Mouse (Mus musculus): ENCODE results near the gene Slc39a1. TPM values are rescaled to one million over a fixed set of nuclear protein-coding genes. Genes with fewer than 3 reads are reported as not detected.

Slc39a1 gene
- polyA plus RNA-seq (2012; rRNA removed): 27.3 and 38.8 TPM in 2 replicates

DNA sequence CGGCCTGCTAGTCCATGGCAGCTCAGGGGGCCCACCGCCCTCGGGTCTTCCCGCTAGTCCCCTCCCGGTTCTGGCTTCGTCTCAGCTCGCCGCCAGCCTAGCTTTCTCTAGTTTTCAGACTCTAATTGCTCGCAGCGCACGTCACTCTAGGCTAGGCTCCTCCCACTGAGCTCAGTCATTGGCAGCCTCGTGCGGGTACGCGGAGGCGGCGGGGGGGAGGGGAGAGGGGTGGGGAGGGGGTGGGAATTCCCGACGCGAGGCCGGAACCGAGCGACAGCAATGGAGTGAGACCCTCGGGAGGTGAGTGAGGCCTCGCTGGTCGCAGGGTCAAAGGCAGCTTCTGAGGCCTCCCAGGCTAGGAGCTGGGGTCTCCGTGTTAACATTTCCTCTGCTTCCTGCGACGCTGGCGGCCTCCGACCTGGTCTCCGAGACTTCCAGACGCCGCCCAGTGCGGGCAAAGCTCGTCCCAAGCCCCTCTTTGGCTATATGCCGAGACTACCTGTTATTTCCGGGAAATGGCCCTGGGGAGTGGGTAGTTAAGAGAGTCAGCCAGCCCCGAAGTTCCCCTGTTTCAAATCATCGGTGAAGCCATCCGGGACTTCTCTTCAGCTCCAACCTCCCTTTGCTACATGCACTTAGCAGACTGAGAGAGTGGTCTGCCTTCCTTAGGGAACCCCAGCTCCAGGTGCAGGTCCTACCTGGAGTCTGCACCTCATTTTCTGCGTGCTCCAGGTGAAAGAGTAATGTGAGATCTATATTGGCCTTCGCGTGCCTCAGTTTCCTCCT, at the start of gene Slc39a1:
Slc39a1 (plus strand) TSS at position 213 of the 786 bp plus-strand sequence.

DNA sequence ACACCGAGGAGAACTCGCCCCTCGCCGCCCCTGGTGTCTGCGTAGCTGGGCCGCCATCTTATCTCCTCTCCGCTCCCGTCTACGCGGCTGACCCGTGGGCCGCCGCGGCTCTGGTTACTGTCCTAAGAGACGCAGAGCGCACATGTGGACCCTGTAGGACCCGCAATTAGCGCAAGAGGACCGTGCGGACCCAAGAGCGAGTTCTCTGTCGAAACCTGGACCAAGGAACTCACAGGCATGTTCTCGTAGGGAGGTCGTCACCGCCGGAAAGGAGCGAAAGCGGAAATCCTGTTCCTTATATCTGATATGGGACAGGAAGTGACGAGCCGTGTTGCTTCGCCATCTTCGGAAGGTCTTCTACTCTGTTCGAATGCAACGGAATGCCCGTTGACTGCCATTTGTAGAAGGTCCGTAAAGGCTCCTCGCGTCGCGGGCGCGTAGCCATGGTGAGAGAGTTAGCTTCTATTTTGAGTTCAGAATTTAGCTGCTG, 34.5 kb upstream of the Slc39a1 start, which contains the start of the genes Rps27 and Rab13:
Rps27 (minus strand) TSS at position 275 of the 490 bp plus-strand sequence.
Rab13 (plus strand) TSS at position 319 of the 490 bp plus-strand sequence.

DNA sequence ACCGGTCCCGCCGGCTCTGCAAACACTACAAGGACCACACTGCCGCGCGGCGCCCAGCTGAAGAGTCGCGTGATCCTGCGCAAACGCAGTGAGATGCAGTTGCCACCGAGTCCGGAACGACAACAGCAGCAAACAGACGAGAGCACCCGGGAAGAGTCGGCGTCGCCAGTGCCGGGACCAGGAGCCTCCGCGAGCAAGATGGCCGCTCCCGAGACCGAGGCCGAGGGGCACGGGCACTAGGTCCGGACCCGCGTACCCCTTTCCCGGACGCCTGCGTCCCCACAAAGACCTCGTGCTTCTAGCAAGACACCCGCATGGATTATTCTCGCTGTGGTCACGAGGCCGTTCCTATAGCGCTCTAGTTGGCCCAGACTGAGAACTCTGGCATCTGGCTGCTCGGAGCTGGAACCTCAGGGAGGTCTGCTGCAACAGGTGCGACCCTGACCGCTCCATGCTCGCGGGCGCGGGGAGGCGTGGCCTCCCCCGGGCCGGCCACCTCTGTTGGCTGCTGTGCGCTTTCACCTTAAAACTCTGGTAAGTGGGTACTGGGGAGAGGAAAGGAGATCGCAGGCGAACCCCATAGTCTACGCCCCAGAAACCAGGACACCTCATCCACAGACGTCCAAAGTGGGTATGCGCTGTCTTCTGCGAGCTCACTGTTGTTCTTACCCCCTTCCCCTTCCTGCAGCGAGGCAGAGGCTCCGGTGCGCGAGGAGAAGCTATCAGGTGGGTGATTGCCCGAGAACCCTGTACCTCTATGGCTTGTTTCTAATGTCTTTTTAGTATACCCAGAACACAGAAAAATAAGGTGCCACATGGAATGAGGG, 16.3 kb upstream of the Slc39a1 start, which contains the start of gene Jtb:
Jtb (plus strand) TSS at position 91 of the 827 bp plus-strand sequence.

DNA sequence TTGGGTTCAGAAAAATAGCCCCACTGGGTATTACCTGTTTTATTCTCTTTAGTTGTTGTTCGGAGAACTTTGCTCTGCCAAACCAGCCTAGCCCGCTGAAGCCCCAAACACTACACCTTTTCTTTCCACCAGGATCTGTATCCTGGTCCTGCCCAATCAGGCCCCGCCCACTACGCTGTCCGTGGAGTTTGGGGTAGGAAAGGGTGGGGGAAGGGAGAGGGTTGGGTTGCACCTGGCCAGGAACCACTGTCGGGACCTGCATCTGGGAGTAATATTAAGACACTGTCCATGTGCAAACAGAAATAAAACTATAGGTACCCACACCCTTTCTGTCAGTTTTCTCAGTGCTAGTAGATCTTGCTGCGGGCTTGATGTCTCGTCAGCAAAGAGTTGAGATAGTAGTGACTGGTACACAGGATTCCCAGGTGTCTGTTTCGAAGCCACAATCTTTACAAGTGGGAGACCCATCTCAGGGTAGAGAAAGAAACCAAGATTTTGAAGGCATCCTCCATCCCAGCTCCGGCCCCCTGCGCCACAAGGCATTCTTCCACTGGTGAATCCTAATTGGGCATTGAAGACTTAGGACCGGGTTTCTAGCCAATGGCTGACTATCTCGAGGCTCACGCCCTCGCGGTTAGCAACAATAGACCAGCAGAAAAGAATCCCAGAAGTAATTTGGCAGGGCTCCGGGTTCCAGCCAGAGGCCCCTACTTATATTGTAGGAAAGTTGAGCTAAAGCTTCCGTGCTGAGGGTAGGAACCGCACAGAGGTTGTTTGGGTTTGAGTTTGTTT, 4.8 kb upstream of the Slc39a1 start, which contains the start of gene Creb3l4:
Creb3l4 (minus strand) TSS at position 529 of the 792 bp plus-strand sequence.

DNA sequence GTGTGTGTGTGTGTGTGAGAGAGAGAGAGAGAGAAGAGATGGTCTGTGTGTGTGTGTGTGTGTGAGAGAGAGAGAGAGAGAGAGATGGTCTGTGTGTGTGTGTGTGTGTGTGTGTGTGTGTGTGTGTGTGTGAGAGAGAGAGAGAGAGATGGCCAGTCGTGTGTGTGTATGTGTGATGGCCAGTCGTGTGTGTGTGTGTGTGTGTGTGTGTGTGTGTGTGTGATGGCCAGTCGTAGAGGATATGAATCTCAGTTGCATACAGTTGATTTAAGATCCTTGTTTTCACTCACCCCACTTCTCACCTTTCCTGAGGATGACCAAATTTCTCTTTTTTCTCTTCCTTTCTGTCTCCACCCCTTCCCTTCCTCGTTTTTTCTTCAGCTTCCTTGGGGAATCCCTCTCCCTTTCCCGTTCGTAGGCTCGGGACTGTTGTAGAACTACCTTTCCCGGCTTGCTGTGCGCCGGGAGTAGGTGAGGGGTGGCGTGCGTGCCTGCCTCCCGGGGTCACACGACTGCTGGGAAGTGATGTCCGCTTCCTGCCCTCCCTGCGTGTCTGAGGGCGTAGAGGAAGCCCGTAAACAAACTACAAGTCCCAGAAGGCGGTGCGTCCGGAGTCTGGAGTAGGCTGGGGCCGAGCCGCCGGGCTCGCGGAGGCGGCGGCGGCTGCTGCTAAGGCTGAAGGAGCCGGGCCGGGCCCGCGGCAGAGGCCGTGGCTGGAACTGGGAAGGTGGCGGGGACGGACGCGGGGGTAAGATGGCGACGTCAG, 5.9 kb downstream of the Slc39a1 start, which contains the start of gene Crtc2:
Crtc2 (plus strand) TSS at position 511 of the 766 bp plus-strand sequence.

DNA sequence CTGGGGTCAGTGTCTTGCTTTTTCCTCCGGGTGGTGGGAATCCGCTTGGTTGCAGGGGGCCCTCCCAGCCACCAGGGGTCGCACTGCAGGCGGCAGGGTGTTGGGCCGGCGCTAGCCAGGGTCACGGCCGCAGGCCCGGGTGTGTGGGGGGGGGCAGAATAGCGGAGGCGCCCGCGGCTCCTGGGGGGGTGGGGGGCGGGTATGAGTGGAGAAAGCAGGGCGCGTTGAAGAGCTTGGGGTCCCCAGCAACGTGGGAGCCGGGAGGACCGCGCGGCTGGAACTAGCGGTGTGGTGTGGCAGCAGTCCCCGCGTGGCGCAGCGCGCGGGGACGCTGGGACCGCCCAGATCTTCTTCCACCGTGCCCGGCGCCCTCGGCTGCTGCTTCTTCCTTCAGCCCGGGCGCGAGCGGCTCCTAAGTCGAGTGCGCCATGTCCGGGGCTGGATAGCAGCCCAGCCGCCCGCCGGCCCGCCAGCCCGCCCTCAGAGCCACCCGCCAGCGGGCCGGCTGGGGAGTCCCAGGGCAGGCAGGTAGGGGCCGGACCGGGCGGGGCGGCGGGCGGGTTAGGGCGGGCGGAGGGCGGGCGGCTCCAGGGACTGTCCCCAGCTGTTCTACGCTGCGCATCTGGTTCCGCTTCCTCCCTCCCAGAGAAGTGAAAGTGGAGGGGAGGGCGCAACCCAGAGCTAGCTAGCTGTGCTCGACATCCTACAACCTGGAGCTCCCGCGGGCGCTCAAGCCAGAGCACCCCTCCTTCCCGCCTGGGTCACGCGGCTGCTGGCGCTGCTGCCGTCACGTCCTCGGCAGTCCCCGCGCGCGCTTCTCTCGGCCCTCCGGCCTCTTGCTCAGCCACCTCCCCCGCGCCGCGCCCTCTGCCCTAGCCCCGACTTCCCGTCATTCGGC, 17.3 kb downstream of the Slc39a1 start, which contains the start of gene Dennd4b:
Dennd4b (plus strand) TSS at position 152 of the 898 bp plus-strand sequence.

DNA sequence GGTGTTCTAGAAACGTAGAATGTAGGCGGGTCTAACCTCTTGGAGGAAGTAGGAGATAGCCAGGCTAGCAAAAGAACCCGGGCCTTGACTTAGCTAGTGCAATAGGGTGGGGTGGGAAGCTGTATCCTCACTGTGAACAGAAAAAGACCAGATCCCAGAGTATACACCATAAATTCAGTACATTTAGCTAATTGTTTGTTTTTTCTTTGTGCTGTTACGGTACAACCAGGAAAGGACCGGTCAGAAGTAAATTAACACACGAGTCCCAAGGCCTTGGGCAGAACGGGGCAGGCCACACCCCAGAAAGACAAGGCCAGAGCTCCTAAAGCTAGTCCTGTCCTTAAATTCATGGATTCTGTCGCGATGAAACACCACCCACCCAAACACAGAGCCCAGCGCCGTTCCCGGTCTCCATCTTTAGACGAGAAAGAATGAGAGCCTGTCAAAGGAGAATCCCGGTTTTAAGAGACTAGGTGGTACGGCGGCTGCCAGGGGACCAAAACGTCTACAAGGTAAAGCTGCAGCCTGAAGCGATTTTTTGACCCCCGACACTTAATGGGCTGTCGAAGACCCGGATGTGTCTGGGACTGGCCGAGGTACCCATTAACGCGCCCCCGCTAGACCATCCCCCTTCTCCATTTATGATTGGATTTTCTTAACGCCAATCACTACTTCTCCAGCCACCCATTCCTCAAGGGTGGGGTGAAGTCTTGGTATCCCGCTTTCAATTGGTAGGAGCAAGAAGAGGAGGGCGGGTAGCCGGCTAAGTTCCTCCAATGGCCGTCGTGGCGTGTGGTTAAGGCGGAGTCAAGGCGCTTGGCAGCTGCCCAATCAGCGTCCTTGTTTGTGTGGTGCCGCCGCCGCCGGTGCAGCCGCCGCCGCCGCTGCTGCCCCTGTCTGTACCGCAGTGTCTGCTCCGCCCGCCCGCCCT, 44.6 kb downstream of the Slc39a1 start, which contains the start of gene Gatad2b:
Gatad2b (plus strand) TSS at position 834 of the 931 bp plus-strand sequence.

Other genes starting within 250 kb of the Slc39a1 start
- gene Hax1, start 249.4 kb upstream of the Slc39a1 start, polyA plus RNA-seq (2012; rRNA removed): 146 and 396 TPM in 2 replicates
- gene 4933434E20Rik, start 196.5 kb upstream of the Slc39a1 start, polyA plus RNA-seq (2012; rRNA removed): 91.0 and 120 TPM in 2 replicates
- gene Ubap2l, start 195.5 kb upstream of the Slc39a1 start, polyA plus RNA-seq (2012; rRNA removed): 111 and 173 TPM in 2 replicates
- 273 and 485 TPM in 2 replicates for gene Tpm3, start 175.5 kb upstream of the Slc39a1 start, polyA plus RNA-seq (2012; rRNA removed)
- 2.3 and 3.0 TPM in 2 replicates for gene Nup210l, start 144.0 kb upstream of the Slc39a1 start, polyA plus RNA-seq (2012; rRNA removed)
- gene Rps27, start 34.5 kb upstream of the Slc39a1 start, polyA plus RNA-seq (2012; rRNA removed): 1,490 and 2,994 TPM in 2 replicates
- 30.1 and 40.6 TPM in 2 replicates for gene Rab13, start 34.5 kb upstream of the Slc39a1 start, polyA plus RNA-seq (2012; rRNA removed)
- gene Jtb, start 16.6 kb upstream of the Slc39a1 start, polyA plus RNA-seq (2012; rRNA removed): 55.7 and 58.3 TPM in 2 replicates
- 2.4 and 3.6 TPM in 2 replicates for gene Creb3l4, start 4.7 kb upstream of the Slc39a1 start, polyA plus RNA-seq (2012; rRNA removed)
- gene Crtc2, start 6.0 kb downstream of the Slc39a1 start, polyA plus RNA-seq (2012; rRNA removed): 37.2 and 54.6 TPM in 2 replicates
- gene Dennd4b, start 17.0 kb downstream of the Slc39a1 start, polyA plus RNA-seq (2012; rRNA removed): 17.1 and 20.7 TPM in 2 replicates
- gene Gatad2b, start 45.0 kb downstream of the Slc39a1 start, polyA plus RNA-seq (2012; rRNA removed): 22.4 and 37.6 TPM in 2 replicates
- 29.9 and 31.1 TPM in 2 replicates for gene Slc27a3, start 141.8 kb downstream of the Slc39a1 start, polyA plus RNA-seq (2012; rRNA removed)
- 48.4 and 57.9 TPM in 2 replicates for gene Ints3, start 185.4 kb downstream of the Slc39a1 start, polyA plus RNA-seq (2012; rRNA removed)
- 6.0 and 11.9 TPM in 2 replicates for gene Npr1, start 217.7 kb downstream of the Slc39a1 start, polyA plus RNA-seq (2012; rRNA removed)
- 245 and 276 TPM in 2 replicates for gene Ilf2, start 228.0 kb downstream of the Slc39a1 start, polyA plus RNA-seq (2012; rRNA removed)
- gene Snapin, start 242.9 kb downstream of the Slc39a1 start, polyA plus RNA-seq (2012; rRNA removed): 23.3 and 41.3 TPM in 2 replicates